Mouse (Mus musculus) liver, embryonic 14.5 days (tissue): ENCODE results near the gene Rfxap. TPM values are rescaled to one million over a fixed set of nuclear protein-coding genes. Genes with fewer than 3 reads are reported as not detected.

Experiments
- ATAC-seq: fragments of 200-750 bp; cut with Nextera tagmentation; 2 replicates; pipeline ENCODE4 v1.8.0; 2017; ENCODE audit warnings: moderate number of reproducible peaks, mild to moderate bottlenecking, moderate library complexity; ENCODE audit not compliant: insufficient read depth
- DNase-seq, 3 experiments: peaks; one replicate each; pipeline ENCODE4 v3.0.0-alpha.2; 2012 to 2013; ENCODE audit warnings: low read depth in 3 of 3, low spot score in 3 of 3
- H3K27ac ChIP-seq: fragments of 300-500 bp; sonication (generic); 2 replicates; pipeline ENCODE4 v1.5.1; 2014; ENCODE audit warnings: moderate library complexity, mild to moderate bottlenecking, control low read depth, inconsistent platforms
- H3K27me3 ChIP-seq: fragments of 300-500 bp; sonication (generic); 2 replicates; pipeline ENCODE4 v1.6.1; 2014; ENCODE audit warnings: mild to moderate bottlenecking, low read length, moderate library complexity; ENCODE audit not compliant: control insufficient read depth, insufficient read depth
- H3K36me3 ChIP-seq: fragments of 300-500 bp; sonication (generic); replicated peaks from 2 replicates; pipeline ENCODE4 v1.6.1; 2014; ENCODE audit warnings: low read depth; ENCODE audit not compliant: control insufficient read depth, insufficient read depth
- H3K4me1 ChIP-seq, 2 experiments: fragments of 200-500 bp in 1 of 2; fragments of 300-500 bp in 1 of 2; sonication (generic) in 1 of 2; replicated peaks; 2 replicates each; pipeline ENCODE4 v1.6.1; 2012 to 2014; ENCODE audit warnings: antibody characterized with exemption in 1 of 2, inconsistent platforms in 1 of 2, low read length in 1 of 2; ENCODE audit not compliant: control insufficient read depth in 2 of 2, insufficient read depth in 2 of 2
- H3K4me2 ChIP-seq: fragments of 300-500 bp; sonication (generic); 2 replicates; pipeline ENCODE4 v1.6.1; 2014; ENCODE audit warnings: low read depth, mild to moderate bottlenecking, control low read depth, moderate library complexity
- H3K4me3 ChIP-seq, 2 experiments: fragments of 200-500 bp in 1 of 2; fragments of 300-500 bp in 1 of 2; sonication (generic) in 1 of 2; 2 replicates each; pipeline ENCODE4 v1.5.1; 2012 to 2014; ENCODE audit warnings: low read depth in 2 of 2, low read length in 2 of 2, mild to moderate bottlenecking in 2 of 2, control low read depth in 1 of 2, inconsistent platforms in 1 of 2, moderate library complexity in 1 of 2; ENCODE audit not compliant: insufficient read depth in 1 of 2
- H3K9ac ChIP-seq: fragments of 300-500 bp; sonication (generic); replicated peaks from 2 replicates; pipeline ENCODE4 v1.6.1; 2014; ENCODE audit warnings: mild to moderate bottlenecking, control low read depth, moderate library complexity
- H3K9me3 ChIP-seq: fragments of 300-500 bp; sonication (generic); 2 replicates; pipeline ENCODE4 v1.6.1; 2016; ENCODE audit warnings: low read length, mixed read lengths; ENCODE audit not compliant: control insufficient read depth
- CTCF ChIP-seq: IDR thresholded peaks from 2 replicates; pipeline ENCODE4 v1.5.1; 2016; ENCODE audit warnings: antibody characterized with exemption, low read depth, control low read depth
- EP300 ChIP-seq: IDR thresholded peaks from 2 replicates; pipeline ENCODE4 v1.6.1; 2016; ENCODE audit warnings: antibody characterized with exemption, low read depth
- WGBS: fragments of 180-500 bp; shearing (Covaris S2); extraction: QIAGEN DNeasy Blood & Tissue Kit; methylation state at CpG from one replicate; pipeline ENCODE4 v1.1.7; 2014; ENCODE audit not compliant: insufficient replicate concordance; 5-methylcytosine and 5-hydroxymethylcytosine counted together
- polyA plus RNA-seq, 2 experiments: library from polyadenylated mRNA; depleted of rRNA in 1 of 2; stranded (reverse) in 1 of 2; unstranded in 1 of 2; fragments of >200 nt; fragmentation: Nextera tagmentation in 1 of 2; extraction: Ambion mirVana in 1 of 2; gene quantifications; 2 replicates each; pipeline versions ENCODE4 v1.2.1 to v1.2.3; 2012 to 2014

The Rfxap gene
- polyA plus RNA-seq (2012; rRNA removed) = 7.9 and 16.4 TPM in 2 replicates
- polyA plus RNA-seq (2014; fragmentation: Nextera tagmentation; extraction: Ambion mirVana) = 15.2 and 17.3 TPM in 2 replicates

- Histone ChIP-seq H3K4me2 (peak within 1 kb of the TSS; percentile 77), H3K27me3 (no peaks in the 10 kb centered on the region), H3K9me3 (no peaks in the 10 kb centered on the region), H3K27ac (peak within 1 kb of the TSS; percentile 62), H3K4me3 (peak within 1 kb of the TSS; percentile 82 to 84), H3K36me3 (peaks cover 7% of the 10 kb centered on the region), H3K4me1 (peaks cover 11 to 12% of the 10 kb centered on the region in 2 experiments), H3K9ac (peak within 1 kb of the TSS; percentile 92)
- DNase-seq = peak; percentile 81 to 86 (median 83)
- peak; percentile 93 for ATAC-seq
- WGBS = under 1% methylated on average over 52 of the region's 52 CpGs
- TF ChIP-seq CTCF = no peak
- TF ChIP-seq EP300 = no peak
Measured at GRCm38 (mm10) chr3:54807666-54808217, at the start of gene Rfxap. Gene Rfxap (minus strand): TSS chr3:54807791.

- Histone ChIP-seq H3K4me1 (no peaks in the 10 kb centered on the region), H3K27ac (no peak overlapping the region), H3K4me3 (no peak overlapping the region), H3K4me2 (no peak overlapping the region), H3K9me3 (no peaks in the 10 kb centered on the region), H3K27me3 (no peaks in the 10 kb centered on the region), H3K9ac (no peak overlapping the region), H3K36me3 (no peaks in the 10 kb centered on the region)
- no peak for ATAC-seq
- WGBS = 66% methylated on average over 2 of the region's 2 CpGs
- DNase-seq = no peak
- TF ChIP-seq EP300 (no peak), CTCF (no peak)
Measured at GRCm38 (mm10) chr3:54835421-54835820, 27.8 kb upstream of the Rfxap start.

- Histone ChIP-seq H3K4me3 (no peak overlapping the region), H3K27ac (no peak overlapping the region), H3K9me3 (no peaks in the 10 kb centered on the region), H3K36me3 (no peaks in the 10 kb centered on the region), H3K9ac (no peak overlapping the region), H3K27me3 (no peaks in the 10 kb centered on the region), H3K4me1 (no peaks in the 10 kb centered on the region), H3K4me2 (no peak overlapping the region)
- no peak for TF ChIP-seq CTCF
- TF ChIP-seq EP300 = no peak
- DNase-seq = no peak
- 66% methylated on average over 3 of the region's 3 CpGs for WGBS
- ATAC-seq = no peak
Measured at GRCm38 (mm10) chr3:54832491-54832890, 24.9 kb upstream of the Rfxap start.

- Histone ChIP-seq H3K27ac (no peak overlapping the region), H3K9ac (no peak overlapping the region), H3K36me3 (no peaks in the 10 kb centered on the region), H3K4me3 (no peak overlapping the region), H3K9me3 (no peaks in the 10 kb centered on the region), H3K4me1 (no peaks in the 10 kb centered on the region; a peak in 1 of 4 replicates), H3K27me3 (no peaks in the 10 kb centered on the region), H3K4me2 (no peak overlapping the region)
- ATAC-seq (no peak), DNase-seq (no peak)
- TF ChIP-seq CTCF = no peak
- no peak for TF ChIP-seq EP300
- 64% methylated on average over 5 of the region's 5 CpGs for WGBS
Measured at GRCm38 (mm10) chr3:54822526-54822925, 14.9 kb upstream of the Rfxap start.

- no peak overlapping the region for H3K27ac ChIP-seq
- no peaks in the 10 kb centered on the region for H3K36me3 ChIP-seq
- TF ChIP-seq CTCF = peak; percentile 76
- TF ChIP-seq EP300 = no peak
- peak in 1 of 3 experiments; percentile 38 for DNase-seq
- 21% methylated on average over 3 of the region's 3 CpGs for WGBS
- H3K4me3 ChIP-seq = no peak overlapping the region
- H3K9ac ChIP-seq = no peak overlapping the region
- H3K27me3 ChIP-seq = no peaks in the 10 kb centered on the region
- no peaks in the 10 kb centered on the region; a peak in 1 of 4 replicates for H3K4me1 ChIP-seq
- no peaks in the 10 kb centered on the region for H3K9me3 ChIP-seq
- no peak for ATAC-seq
- no peak overlapping the region for H3K4me2 ChIP-seq
Measured at GRCm38 (mm10) chr3:54815292-54815691, 7.7 kb upstream of the Rfxap start.
